Mouse (Mus musculus) frontal cortex, postnatal 14 days (tissue): Measurements from ENCODE around the gene 4931429L15Rik.
"Not testable (repeated sequence)": the region's sequence is repeated elsewhere in the genome, so short reads cannot be mapped to it uniquely, and the experiment has no call there.

Experiments
- DNase-seq, 2 experiments: peaks; one replicate each; pipeline ENCODE4 v3.0.0; 2022; ENCODE audit warnings: low spot score in 2 of 2

4931429L15Rik gene

DNA sequence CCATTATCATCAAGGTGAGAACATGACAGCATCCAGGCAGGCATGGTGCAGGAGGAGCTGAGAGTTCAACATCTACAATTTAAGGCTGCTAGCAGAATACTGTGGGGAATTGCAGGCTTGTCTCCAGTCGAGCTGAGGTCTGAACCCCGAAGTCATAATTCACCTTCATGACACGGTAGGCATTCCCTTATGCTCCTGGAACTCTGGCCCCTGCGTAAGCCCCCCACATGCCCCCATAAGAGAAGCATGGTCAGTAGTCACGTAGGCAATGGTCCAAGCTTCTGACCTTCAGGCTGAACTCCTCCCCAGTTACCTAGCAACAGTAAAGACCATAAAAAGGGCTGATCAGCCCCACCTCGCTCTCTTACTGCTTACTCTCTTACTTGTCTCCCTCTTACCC, at the start of gene 4931429L15Rik:
Gene 4931429L15Rik (minus strand): TSS at position 101 of the 400 bp plus-strand sequence.
- DNase-seq: not testable (repeated sequence)

DNA sequence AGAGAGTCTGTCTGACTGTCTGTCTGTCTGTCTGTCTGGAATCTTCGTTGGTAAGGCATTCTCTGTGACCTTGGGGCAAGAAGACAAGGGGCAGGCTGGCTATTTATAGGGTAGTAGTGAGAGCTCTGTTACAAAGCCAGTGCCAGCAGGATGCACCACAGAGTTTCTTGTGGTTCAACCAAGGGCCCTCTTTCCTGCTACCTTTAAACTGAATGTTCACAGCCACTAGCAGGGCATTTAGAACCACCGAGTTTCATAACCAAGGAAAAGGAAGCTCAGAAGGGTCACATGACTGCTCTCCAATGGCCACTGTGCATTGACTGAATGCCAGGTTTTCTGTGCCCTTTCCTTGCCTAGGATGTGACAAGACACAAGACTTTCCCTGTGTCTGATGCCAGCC, 42.7 kb upstream of the 4931429L15Rik start:
- DNase-seq: no peak

DNA sequence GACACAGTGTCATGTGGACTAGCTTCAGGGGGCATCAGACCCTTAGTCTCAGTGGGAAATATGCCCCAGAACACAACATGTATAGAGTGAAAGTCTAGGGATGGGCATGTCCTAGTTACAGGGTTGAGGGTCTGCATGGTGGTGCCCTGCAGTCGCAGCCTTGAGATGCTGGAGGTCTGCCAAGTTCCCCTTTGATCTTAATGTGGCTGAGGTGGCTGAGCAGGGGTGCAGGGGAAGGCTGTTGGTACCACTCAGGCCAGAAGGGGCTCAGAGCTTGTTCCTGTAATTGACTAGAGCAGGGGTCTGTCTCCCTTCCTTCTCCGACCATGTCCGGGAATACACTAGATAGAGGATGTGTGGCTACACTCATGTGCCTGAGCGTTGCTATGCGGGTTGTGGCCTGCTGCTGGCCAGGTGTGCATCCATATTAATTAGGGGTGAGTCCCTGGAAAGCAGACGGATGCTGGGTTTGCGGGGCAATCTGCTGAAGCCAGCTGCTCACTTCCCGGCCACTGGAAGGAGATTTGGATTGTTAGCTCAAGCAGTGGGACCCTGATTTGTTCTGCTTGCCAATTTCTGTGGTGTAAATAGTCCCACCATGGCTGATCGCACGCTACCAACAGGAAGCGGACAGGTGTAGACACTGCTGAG, 41.8 kb upstream of the 4931429L15Rik start:
- no peak for DNase-seq

DNA sequence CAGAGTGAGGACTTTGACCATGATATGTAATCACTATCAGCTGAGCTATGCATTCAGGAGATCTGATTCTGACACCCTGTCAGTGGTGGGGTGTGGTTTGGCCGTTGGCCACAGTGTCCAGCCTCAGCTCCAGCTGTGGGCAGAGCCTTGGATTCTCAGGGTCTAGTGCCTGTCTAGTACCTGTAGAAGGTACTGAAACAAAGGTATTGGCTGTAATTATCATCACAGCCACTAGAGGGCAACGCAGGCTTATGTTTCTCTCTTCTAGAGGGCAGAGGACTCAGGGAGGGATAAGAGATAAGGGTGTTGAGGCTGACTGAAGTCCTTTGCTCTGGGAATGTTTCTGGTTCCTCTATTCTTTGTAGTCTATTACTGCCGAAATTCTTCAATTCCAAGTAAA, 34.2 kb upstream of the 4931429L15Rik start:
- peak in 1 of 2 experiments; percentile 60 for DNase-seq

DNA sequence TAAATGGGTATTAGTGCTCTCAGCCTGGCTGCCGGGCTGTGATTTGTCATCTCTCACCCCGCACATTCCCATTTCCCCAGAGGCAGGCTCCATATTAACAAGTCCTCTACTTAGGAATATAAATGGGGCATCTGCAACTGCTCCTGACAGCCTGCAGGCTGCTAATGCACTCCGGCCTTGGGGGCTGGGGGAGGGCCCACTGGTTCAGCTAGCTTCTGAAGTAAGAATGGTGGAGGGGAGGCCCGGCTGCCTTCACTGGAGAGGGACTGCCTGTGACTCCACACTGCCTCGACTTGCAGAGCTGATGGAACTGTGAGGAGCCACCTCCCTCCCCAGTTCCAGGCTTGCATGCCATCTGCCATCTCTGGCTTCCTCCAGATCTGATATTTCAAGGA, 33.5 kb upstream of the 4931429L15Rik start:
- no peak for DNase-seq

DNA sequence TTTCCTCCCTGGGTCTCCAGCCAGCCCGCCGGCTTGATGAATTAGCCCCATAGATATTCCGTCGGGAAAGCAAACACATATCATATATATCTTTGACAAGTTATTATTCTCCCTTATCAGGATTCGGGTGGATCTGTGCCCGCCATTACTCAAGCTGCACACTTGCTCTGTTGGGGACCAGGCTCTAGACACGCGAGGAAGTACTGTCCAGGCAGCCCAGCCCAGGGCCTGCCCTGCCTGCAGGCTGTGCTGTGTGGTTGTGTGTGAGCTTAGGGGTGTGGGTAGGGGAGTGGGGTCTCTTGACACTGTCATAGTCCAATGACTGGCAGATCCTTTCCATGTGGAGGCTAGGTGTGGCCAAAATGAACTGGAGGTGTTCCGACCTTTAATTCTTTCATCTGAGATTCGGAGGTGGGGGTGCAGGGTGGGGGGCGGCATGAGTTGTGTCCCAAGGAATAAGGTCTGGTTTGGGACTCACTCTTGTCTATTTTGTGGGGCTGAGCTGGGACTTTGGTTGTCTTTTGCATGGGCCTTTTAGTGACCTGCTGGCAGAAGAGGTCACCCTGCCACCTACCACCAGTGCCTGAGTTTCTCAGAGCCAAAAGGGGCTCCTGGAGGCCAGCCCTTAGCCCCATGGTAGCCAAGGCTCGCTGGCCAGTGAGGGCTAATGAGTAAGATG, 33.0 kb upstream of the 4931429L15Rik start:
- no peak for DNase-seq

DNA sequence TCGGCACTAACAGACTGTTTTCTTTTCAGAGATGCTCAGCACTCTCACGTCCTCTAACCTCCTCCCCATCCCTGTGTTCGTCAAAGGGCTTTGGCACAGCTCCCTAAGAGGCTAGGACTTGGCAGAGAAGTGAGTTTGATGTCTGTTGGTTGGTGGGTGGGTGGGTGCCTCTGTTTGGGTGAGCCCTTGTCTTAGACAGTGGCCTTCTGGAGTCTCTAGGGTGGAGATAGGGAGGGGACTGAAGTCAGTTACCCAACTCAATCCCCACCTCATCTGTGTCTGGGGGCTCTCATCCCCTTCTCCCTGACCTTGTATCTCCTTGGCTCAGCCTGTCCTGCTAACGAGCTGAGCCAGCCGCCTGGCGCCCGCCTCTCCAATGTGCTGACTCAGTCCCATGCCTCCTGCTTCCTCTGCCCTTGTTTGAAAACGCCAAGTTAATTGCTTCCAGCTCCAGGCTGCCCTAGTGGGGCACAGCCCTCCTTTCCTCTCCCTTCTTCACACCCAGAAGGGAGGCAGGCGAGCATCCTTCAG, 30.7 kb upstream of the 4931429L15Rik start:
- no peak for DNase-seq

DNA sequence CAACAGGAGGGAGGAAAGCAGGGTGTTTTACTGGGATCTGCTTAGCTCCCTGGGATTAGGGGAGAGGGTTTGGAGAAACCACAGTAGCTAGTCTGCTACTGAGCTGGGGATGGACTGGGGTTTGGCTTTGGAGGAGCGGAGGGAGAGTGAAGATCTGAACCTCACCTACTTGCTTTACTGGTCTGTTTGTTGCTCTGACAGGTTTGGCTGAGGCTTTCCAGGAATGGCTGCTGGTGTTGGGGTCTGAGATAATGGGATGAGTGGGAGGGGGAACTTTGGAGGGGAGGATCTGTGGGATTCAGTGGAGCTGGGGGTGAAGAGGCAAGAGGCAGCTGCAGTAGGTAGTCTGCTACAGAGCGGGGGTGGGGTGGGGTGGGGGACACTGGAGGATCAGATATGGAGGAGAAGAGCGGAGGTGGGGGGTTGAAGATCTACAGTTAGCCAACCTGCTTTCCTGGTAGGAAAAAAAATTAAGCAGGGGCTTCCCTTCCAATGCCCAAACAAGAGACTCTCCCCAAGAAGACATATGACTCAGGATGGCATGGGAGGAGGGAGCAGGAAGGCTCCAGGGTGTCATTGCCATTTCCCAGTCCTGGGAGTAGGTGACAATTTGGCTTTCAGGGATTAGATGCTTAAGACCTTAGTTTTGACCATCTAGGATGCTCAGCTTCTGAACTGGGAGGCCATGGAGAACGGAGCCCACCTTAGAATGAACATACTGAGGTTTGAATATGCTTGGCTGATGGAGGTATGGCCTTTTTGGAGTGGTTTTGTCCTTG, 26.3 kb upstream of the 4931429L15Rik start:
- no peak for DNase-seq

DNA sequence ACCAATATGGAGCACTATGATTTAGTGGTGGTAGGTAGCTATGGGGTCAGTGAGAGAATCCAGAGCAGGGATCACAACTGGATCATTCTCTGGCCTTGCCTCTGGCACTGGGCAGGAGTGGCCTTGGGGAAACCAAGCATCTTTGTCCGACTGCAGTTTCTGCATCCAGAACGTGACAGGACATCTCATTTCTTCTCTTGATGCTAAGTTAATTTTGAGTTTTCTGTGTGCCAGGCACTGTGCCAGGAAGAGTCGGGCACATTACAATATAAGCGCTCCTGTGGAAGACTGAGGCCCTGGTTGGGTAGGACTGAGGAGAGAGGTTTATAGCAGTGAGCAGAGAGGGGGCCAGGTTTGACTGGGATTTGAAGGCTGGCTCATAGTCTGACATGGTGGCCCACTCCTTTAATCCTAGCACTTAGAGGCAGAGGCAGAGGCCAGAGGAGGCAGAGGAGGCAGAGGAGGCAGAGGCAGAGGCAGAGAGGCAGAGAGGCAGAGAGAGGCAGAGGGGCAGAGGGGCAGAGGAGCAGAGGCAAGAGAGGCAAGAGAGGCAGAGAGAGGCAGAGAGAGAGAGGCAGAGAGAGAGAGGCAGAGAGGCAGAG, 19.4 kb upstream of the 4931429L15Rik start:
- DNase-seq: no peak

DNA sequence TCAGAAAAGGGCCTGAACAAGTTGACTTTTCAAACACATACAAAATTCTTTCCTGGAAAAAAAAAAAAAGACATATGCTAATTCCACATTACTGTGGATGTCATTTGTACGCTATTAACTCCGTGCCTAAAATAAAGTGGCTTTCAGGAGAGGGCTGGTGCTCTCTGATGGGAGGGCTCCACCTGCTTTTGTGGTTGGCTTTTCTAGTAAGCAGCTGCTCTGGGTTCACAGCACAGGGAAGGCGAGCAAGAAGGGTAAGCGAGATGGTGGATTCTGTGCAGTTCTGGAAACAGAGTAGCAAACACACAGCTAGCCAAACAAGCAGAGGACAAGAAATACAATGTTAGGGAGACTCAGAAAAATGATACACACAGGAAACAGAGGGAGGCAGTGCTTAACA, 18.6 kb upstream of the 4931429L15Rik start:
- DNase-seq: no peak

DNA sequence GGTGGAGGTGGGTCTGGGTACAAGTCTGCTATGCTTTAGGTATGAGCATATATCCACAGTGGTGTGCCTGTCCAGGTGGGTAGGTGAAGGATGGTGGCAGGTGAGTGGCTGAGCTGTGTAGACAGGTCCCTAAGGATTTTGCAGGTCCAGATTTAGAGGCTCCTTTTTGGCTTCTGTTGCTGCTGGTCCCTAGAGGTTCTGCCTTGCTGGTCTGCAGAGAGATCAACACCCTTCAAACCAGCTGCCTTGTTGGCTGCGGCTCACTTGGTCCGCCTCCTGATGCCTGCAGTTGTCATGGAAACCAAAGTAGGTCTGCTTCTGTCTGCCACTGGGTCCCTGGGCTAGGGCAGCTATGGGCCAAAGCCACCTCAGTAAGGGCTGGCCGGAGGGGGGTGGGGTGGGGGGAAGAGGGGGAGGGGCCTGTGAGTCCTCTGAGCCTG, 18.1 kb upstream of the 4931429L15Rik start:
- DNase-seq: peak in 1 of 2 experiments; percentile 66

DNA sequence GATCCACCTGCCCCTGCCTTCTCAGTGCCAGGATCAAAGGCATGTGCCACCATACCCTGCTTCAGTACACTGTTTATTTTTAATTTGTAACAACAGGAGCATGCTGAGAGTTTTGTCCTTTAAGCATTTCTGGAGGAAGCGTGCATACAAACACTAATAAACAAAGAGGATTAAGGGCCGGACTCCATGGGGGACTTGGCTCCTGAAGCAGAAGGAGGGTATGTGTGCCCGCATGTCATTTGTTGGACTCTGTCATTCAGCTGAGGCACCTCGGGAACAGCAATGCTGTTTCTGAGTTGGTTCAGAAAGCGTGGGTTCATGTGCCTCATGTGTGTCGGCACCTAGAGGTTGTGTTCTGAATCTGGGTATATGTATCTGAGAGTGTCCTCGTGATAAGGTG, 17.5 kb upstream of the 4931429L15Rik start:
- no peak for DNase-seq

DNA sequence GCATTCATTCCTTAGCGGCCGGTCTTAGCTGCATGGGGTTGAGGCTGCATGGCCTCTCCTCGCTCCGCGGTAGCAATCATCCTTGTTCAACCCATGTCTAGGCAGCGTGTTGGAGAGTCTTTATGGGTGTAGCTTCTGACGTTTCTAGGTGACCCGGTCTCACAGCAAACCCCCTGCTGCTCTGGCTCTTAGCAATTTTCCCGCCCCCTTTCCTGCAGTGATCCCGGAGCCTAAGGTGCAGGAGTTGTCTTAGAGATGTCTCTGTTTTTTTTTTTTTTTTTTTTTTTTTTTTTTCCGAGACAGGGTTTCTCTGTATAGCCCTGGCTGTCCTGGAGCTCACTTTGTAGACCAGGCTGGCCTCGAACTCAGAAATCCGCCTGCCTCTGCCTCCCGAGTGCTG, 16.5 kb upstream of the 4931429L15Rik start:
- not testable (repeated sequence) for DNase-seq

DNA sequence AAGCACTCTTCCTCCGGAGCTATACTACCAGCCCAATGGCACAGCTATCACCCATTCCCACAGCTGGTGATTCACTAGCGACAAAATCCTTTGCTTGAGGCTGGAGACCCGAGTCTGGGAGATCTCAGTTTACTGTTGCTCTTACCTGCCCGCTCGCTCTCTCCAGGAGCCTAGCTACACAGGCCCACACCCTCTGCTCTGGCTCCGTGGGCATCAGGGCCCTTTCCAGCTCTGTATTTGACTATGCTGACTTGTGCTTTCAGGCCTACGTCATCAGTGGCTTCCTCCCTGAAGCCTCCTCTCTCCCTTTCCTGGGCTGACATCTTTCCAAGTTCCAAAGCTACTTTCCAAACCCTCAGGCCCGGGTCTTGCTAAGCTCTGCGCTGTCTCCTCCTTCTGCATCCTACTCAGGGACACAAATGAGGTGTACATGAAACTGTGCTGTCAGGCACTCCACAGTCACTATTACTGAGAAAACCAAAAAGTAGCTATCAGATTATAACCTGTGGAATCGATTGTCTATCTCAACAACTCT, 15.7 kb upstream of the 4931429L15Rik start:
- no peak for DNase-seq

DNA sequence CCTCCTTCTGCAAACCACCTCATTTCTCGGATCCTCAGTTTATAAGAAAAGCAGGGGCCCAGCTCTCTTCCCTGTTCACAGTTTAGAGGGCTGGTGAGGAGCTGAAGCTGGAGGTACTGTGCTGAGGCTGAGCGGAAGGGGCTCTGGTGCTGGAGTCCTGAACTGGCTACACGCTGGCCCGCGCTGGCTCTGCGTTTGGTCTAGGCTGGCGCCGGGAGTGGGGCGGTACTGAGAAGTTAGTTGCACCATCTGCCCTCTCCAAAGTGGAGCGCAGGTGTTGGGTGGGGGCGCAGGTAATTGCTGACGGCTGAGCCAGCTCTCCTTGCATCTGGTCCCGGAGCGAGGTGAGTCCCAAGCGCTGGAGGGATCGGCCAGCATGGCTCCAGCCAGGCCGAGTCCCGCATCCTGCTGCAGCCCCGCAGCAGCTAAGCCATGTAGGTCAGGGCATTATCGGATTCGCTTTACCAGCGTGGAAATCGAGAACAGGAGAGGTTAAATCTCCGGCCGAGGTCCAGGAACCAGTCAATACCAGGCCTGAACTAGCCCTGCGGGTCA, 14.8 kb upstream of the 4931429L15Rik start:
- no peak for DNase-seq

DNA sequence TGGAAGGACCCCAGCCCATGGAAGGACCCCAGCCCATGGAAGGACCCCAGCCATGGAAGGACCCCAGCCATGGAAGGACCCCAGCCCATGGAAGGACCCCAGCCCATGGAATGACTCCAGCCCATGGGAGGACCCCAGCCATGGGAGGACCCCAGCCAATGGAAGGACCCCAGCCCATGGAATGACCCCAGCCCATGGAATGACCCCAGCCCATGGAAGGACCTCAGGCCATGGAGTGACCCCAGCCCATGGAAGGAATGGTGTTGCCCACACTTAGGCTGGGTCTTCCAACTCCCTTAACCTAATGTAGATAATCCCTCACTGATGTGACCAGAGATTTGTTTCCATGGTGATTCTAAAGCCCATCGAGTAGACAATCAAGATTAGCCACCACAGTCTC, 11.5 kb upstream of the 4931429L15Rik start:
- no peak for DNase-seq

DNA sequence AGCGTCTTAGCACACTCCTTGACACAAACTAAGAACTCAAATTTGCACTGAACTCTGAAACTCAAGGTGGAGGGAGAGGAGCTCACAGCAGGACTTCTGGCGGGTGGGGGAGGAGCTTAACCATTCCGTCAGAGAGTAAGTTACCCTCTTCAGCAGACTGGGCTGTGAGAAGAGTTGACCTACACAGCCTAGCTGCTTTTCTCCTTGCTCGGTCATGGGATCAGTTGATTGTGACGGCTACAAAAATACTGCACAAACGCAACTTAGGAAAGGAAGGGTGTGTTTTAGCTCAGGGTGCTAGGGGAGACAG, 10.8 kb upstream of the 4931429L15Rik start:
- DNase-seq: no peak

DNA sequence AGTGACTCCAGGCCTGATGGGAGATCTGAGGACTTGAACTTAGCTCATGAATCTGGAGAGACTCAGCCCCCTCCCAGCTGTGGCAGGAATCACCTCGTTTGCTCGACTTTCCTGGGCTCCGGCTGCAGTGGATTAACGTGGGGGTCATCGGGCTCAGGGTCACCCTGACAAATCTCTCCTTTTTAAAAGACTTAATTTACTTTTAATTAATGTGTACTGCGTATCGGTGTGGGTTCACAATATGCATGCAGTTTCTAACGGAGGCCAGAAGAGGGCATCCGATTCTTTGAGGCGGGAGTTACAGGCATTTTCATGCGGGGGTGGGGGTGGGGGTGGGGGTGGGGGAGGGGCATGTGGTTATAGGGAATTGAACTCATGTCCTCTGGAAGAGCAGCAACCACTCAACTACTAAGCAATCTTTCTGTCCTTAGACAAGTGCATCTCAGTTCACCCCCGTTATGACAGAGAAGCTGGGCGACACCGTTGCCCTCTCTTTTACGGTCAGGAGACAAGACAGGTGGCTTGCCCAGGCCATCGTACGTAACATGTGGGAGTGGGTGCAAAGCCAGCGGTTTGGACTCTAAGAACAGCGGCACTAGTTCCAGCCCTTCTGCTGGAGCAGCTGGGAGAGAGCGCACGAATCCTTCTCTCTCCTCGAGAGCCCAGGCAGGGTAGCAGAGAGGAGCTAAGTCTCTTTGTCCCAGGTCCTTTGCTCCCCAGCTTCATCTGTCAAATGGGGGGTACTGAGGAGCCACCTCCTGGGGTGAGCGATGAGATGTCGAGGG, 10.2 kb upstream of the 4931429L15Rik start:
- no peak for DNase-seq

DNA sequence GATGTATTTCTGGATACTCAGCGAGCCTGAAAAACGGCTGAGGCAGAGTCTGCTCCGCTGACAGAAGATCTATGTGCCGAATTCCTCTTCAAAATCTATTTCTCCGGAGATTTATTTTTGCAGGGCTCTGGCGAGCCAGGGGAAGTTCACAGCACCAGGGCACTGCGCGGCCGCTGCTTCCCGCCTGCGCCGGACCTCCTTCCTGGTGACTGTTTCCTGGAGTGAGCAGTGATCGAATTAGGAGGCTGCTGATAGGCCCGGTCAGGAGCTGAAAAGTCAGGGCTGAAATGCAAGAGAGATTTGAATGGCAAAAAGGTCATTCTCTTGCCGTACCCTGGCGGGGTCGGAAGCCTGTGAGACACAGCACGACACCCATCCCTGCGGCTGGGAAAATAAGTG, 9.5 kb upstream of the 4931429L15Rik start:
- DNase-seq: no peak

DNA sequence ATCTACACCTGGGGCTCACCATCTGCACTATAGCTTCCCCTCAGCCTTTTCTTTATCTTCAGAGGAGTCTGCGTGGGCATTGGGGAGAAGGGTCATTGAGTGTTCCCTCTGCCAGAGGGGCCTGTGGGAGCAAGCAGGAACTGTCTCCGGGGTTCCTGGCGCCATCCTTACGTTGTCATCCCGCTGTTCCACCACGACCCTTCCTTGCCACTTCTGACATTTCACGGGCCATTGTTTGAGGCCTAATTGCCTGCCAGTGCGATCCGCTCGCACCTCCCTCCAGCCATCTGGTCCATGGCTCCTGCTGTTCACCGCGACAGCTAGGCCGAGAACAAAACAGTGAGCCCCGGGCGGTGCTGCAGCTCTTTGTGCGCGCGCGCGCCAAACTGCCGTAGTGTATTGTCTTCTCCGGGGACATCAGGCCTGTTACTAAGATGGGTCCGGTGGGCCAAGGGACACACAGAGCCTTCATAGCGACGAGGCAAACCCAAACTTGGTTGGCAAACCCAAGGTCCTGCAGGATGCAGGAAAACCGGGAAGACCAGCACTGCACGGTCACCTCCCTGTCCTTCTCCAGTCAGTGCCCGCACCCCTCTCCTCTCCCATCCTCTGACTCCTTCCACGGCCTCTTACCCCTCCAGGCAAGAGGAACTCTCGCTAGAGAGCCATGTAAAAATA, 8.9 kb upstream of the 4931429L15Rik start:
- DNase-seq: peak in 1 of 2 experiments; percentile 50
